Mouse (Mus musculus) urinary bladder, postnatal 4 days (tissue): Measurements from ENCODE around the gene Olfr910.

Experiments
- DNase-seq, 2 experiments: peaks; one replicate each; pipeline ENCODE4 v3.0.0; 2021 to 2022; ENCODE audit warnings: low spot score in 2 of 2

Olfr910 gene

GRCm38 (mm10) chr9:38537549-38537948 is at the start of gene Olfr910:
Gene Olfr910 (plus strand): TSS chr9:38537849.
- DNase-seq: no peak

GRCm38 (mm10) chr9:38495501-38495900 is 42.1 kb upstream of the Olfr910 start, which contains the start of gene Olfr907:
Gene Olfr907 (plus strand): TSS chr9:38495801.
- DNase-seq: no peak

GRCm38 (mm10) chr9:38512353-38512752 is 25.3 kb upstream of the Olfr910 start:
- DNase-seq: no peak

GRCm38 (mm10) chr9:38521280-38521679 is 16.4 kb upstream of the Olfr910 start, which contains the start of gene Olfr911-ps1:
Gene Olfr911-ps1 (plus strand): TSS chr9:38521580.
- DNase-seq: no peak

GRCm38 (mm10) chr9:38579878-38580277 is 42.2 kb downstream of the Olfr910 start, which contains the start of gene Olfr912:
Gene Olfr912 (plus strand): TSS chr9:38580178.
- no peak for DNase-seq
